Mouse (Mus musculus) forebrain, embryonic 14.5 days (tissue): ENCODE results near the gene Anxa11. TPM values are rescaled to one million over a fixed set of nuclear protein-coding genes. Genes with fewer than 3 reads are reported as not detected.
A peak's percentile ranks its signal among the peaks of the same experiment; 100 is the strongest.
"Not testable (repeated sequence)": the region's sequence is repeated elsewhere in the genome, so short reads cannot be mapped to it uniquely, and the experiment has no call there.

Experiments
- ATAC-seq: fragments of 200-750 bp; cut with Nextera tagmentation; 2 replicates; pipeline ENCODE4 v1.8.0; 2017; ENCODE audit warnings: mild to moderate bottlenecking, moderate library complexity
- DNase-seq: peaks from one replicate; pipeline ENCODE4 v3.0.0-alpha.2; 2015; ENCODE audit warnings: low spot score
- H3K27ac ChIP-seq: fragments of 300-500 bp; sonication (generic); 2 replicates; pipeline ENCODE4 v1.5.1; 2014; ENCODE audit warnings: low read depth, mild to moderate bottlenecking, control low read depth, low read length, moderate library complexity
- H3K27me3 ChIP-seq: fragments of 300-500 bp; sonication (generic); replicated peaks from 2 replicates; pipeline ENCODE4 v1.6.1; 2014; ENCODE audit warnings: low read length, control low read depth, mixed read lengths; ENCODE audit not compliant: control insufficient read depth, insufficient read depth
- H3K36me3 ChIP-seq: fragments of 300-500 bp; sonication (generic); 2 replicates; pipeline ENCODE4 v1.6.1; 2014; ENCODE audit warnings: low read length, control low read depth; ENCODE audit not compliant: control insufficient read depth, insufficient read depth
- H3K4me1 ChIP-seq: fragments of 300-500 bp; sonication (generic); 2 replicates; pipeline ENCODE4 v1.6.1; 2014; ENCODE audit warnings: antibody characterized with exemption, low read length, control low read depth; ENCODE audit not compliant: control insufficient read depth, insufficient read depth
- H3K4me2 ChIP-seq: fragments of 300-500 bp; sonication (generic); 2 replicates; pipeline ENCODE4 v1.6.1; 2014; ENCODE audit warnings: mild to moderate bottlenecking, control low read depth, low read length
- H3K4me3 ChIP-seq: fragments of 300-500 bp; sonication (generic); 2 replicates; pipeline ENCODE4 v1.5.1; 2014; ENCODE audit warnings: low read depth, low read length, control low read depth
- H3K9ac ChIP-seq: fragments of 300-500 bp; sonication (generic); 2 replicates; pipeline ENCODE4 v1.6.1; 2014; ENCODE audit warnings: mild to moderate bottlenecking, low read length, control low read depth, moderate library complexity
- H3K9me3 ChIP-seq: fragments of 300-500 bp; sonication (generic); replicated peaks from 2 replicates; pipeline ENCODE4 v1.6.1; 2016; ENCODE audit warnings: low read length, control low read depth, mixed read lengths; ENCODE audit not compliant: control insufficient read depth
- WGBS: fragments of 180-500 bp; shearing (Covaris S2); extraction: QIAGEN DNeasy Blood & Tissue Kit; methylation state at CpG from one replicate; pipeline ENCODE4 v1.1.7; 2014; 5-methylcytosine and 5-hydroxymethylcytosine counted together
- polyA plus RNA-seq: library from polyadenylated mRNA; unstranded; fragments of >200 nt; fragmentation: Nextera tagmentation; extraction: Ambion mirVana; gene quantifications from 2 replicates; pipeline ENCODE4 v1.2.1, GENCODE M21; 2014

Gene Anxa11
- polyA plus RNA-seq, 1 experiment from 2014 or later = 2.3 TPM

GRCm38 (mm10) chr14:25805871-25806270 is 36.1 kb upstream of the Anxa11 start:
- no peak overlapping the region for H3K4me2 ChIP-seq
- no peaks in the 10 kb centered on the region for H3K9me3 ChIP-seq
- H3K9ac ChIP-seq = no peak overlapping the region
- no peak overlapping the region for H3K27ac ChIP-seq
- WGBS = 82% methylated on average over 7 of the region's 7 CpGs
- no peak overlapping the region for H3K4me3 ChIP-seq
- DNase-seq = no peak
- no peaks in the 10 kb centered on the region for H3K36me3 ChIP-seq
- no peaks in the 10 kb centered on the region for H3K4me1 ChIP-seq
- H3K27me3 ChIP-seq = no peaks in the 10 kb centered on the region
- ATAC-seq = no peak

GRCm38 (mm10) chr14:25806561-25806960 is 35.4 kb upstream of the Anxa11 start:
- no peak overlapping the region for H3K4me2 ChIP-seq

GRCm38 (mm10) chr14:25811026-25811425 is 30.9 kb upstream of the Anxa11 start:
- ATAC-seq, H3K4me2 ChIP-seq, H3K9me3 ChIP-seq, H3K4me1 ChIP-seq, H3K36me3 ChIP-seq, H3K27ac ChIP-seq, H3K4me3 ChIP-seq, DNase-seq, H3K9ac ChIP-seq, H3K27me3 ChIP-seq: not testable (repeated sequence)
- WGBS = 71% methylated on average over 1 of the region's 1 CpGs

More at GRCm38 (mm10) chr14:25806561-25806960, 35.4 kb upstream of the Anxa11 start:
- Histone ChIP-seq H3K4me3 (no peak overlapping the region), H3K4me1 (no peaks in the 10 kb centered on the region), H3K9ac (no peak overlapping the region), H3K27me3 (no peaks in the 10 kb centered on the region), H3K27ac (no peak overlapping the region), H3K36me3 (no peaks in the 10 kb centered on the region), H3K9me3 (no peaks in the 10 kb centered on the region)
- DNase-seq (no peak), ATAC-seq (no peak)
- WGBS = 93% methylated on average over 7 of the region's 7 CpGs

GRCm38 (mm10) chr14:25814140-25814539 is 27.8 kb upstream of the Anxa11 start:
- H3K9me3 ChIP-seq = no peaks in the 10 kb centered on the region
- no peak overlapping the region for H3K27ac ChIP-seq
- H3K4me2 ChIP-seq = no peak overlapping the region
- no peak for ATAC-seq
- DNase-seq = no peak
- H3K27me3 ChIP-seq = no peaks in the 10 kb centered on the region
- no peak overlapping the region for H3K4me3 ChIP-seq
- no peaks in the 10 kb centered on the region for H3K4me1 ChIP-seq
- no peak overlapping the region for H3K9ac ChIP-seq
- H3K36me3 ChIP-seq = no peaks in the 10 kb centered on the region

- no peak overlapping the region for H3K9ac ChIP-seq
- H3K9me3 ChIP-seq = no peaks in the 10 kb centered on the region
- H3K4me2 ChIP-seq = no peak overlapping the region
- no peak overlapping the region for H3K27ac ChIP-seq
- WGBS = 13% methylated on average over 9 of the region's 9 CpGs
- H3K4me3 ChIP-seq = no peak overlapping the region
- no peaks in the 10 kb centered on the region for H3K27me3 ChIP-seq
- no peaks in the 10 kb centered on the region for H3K4me1 ChIP-seq
- ATAC-seq (peak; percentile 75; the same call in 1 of the 2 replicates), DNase-seq (peak; percentile 78)
- H3K36me3 ChIP-seq = no peaks in the 10 kb centered on the region
Measured at GRCm38 (mm10) chr14:25816416-25816815, 25.5 kb upstream of the Anxa11 start.

- DNase-seq = no peak
- no peak for ATAC-seq
- Histone ChIP-seq H3K27me3 (no peaks in the 10 kb centered on the region), H3K4me1 (no peaks in the 10 kb centered on the region), H3K4me2 (no peak overlapping the region), H3K36me3 (no peaks in the 10 kb centered on the region), H3K4me3 (no peak overlapping the region), H3K9ac (no peak overlapping the region), H3K27ac (no peak overlapping the region), H3K9me3 (no peaks in the 10 kb centered on the region)
- WGBS = 72% methylated on average over 1 of the region's 1 CpGs
Measured at GRCm38 (mm10) chr14:25822584-25822983, 19.4 kb upstream of the Anxa11 start.

- H3K27ac ChIP-seq = no peak overlapping the region
- no peaks in the 10 kb centered on the region for H3K9me3 ChIP-seq
- no peak for ATAC-seq
- 44% methylated on average over 5 of the region's 5 CpGs for WGBS
- H3K36me3 ChIP-seq = no peaks in the 10 kb centered on the region
- H3K9ac ChIP-seq = no peak overlapping the region
- no peak overlapping the region for H3K4me3 ChIP-seq
- no peaks in the 10 kb centered on the region for H3K4me1 ChIP-seq
- DNase-seq = no peak
- H3K27me3 ChIP-seq = no peaks in the 10 kb centered on the region
- no peak overlapping the region for H3K4me2 ChIP-seq
Measured at GRCm38 (mm10) chr14:25824995-25825394, 17.0 kb upstream of the Anxa11 start.

- Histone ChIP-seq H3K9ac (no peak overlapping the region), H3K27me3 (no peaks in the 10 kb centered on the region), H3K4me1 (no peaks in the 10 kb centered on the region), H3K9me3 (no peaks in the 10 kb centered on the region), H3K4me3 (no peak overlapping the region), H3K4me2 (no peak overlapping the region), H3K36me3 (no peaks in the 10 kb centered on the region), H3K27ac (no peak overlapping the region)
- WGBS = 84% methylated on average over 11 of the region's 11 CpGs
- ATAC-seq (no peak), DNase-seq (no peak)
Measured at GRCm38 (mm10) chr14:25825880-25826626, 15.9 kb upstream of the Anxa11 start.

GRCm38 (mm10) chr14:25826866-25827265 is 15.1 kb upstream of the Anxa11 start:
- no peaks in the 10 kb centered on the region for H3K9me3 ChIP-seq
- 91% methylated on average over 2 of the region's 2 CpGs for WGBS
- no peak overlapping the region for H3K27ac ChIP-seq
- H3K4me3 ChIP-seq = no peak overlapping the region
- DNase-seq (no peak), ATAC-seq (no peak)
- no peak overlapping the region for H3K4me2 ChIP-seq
- no peak overlapping the region for H3K9ac ChIP-seq
- H3K36me3 ChIP-seq = no peaks in the 10 kb centered on the region
- no peaks in the 10 kb centered on the region for H3K4me1 ChIP-seq
- H3K27me3 ChIP-seq = no peaks in the 10 kb centered on the region
